Mouse (Mus musculus) heart, embryonic 14.5 days (tissue): ENCODE data around the gene Fcmr. TPM values are rescaled to one million over a fixed set of nuclear protein-coding genes. Genes with fewer than 3 reads are reported as not detected.

Experiments used
- ATAC-seq: fragments of 200-750 bp; cut with Nextera tagmentation; 2 replicates; pipeline ENCODE4 v1.8.0; 2017; ENCODE audit warnings: low read depth, moderate TSS enrichment; ENCODE audit not compliant: insufficient number of reproducible peaks, insufficient read depth, low FRiP score
- H3K27ac ChIP-seq, 2 experiments: fragments of 200-500 bp in 1 of 2; fragments of 300-500 bp in 1 of 2; sonication (generic) in 1 of 2; replicated peaks in 1 of 2; 2 replicates each; pipeline ENCODE4 v1.5.1; 2012 to 2014; ENCODE audit warnings: low read depth in 2 of 2, low read length in 2 of 2, control low read depth in 1 of 2, mild to moderate bottlenecking in 1 of 2, mixed read lengths in 1 of 2; ENCODE audit not compliant: control insufficient read depth in 1 of 2, insufficient read depth in 1 of 2
- H3K27me3 ChIP-seq: fragments of 300-500 bp; sonication (generic); 2 replicates; pipeline ENCODE4 v1.6.1; 2014; ENCODE audit warnings: mild to moderate bottlenecking, low read length, control low read depth; ENCODE audit not compliant: control insufficient read depth, insufficient read depth
- H3K36me3 ChIP-seq: fragments of 300-500 bp; sonication (generic); 2 replicates; pipeline ENCODE4 v1.6.1; 2014; ENCODE audit warnings: mild to moderate bottlenecking, control low read depth, low read length, mixed read lengths; ENCODE audit not compliant: control insufficient read depth, insufficient read depth
- H3K4me1 ChIP-seq, 2 experiments: fragments of 200-500 bp in 1 of 2; fragments of 300-500 bp in 1 of 2; sonication (generic) in 1 of 2; 2 replicates each; pipeline ENCODE4 v1.6.1; 2012 to 2014; ENCODE audit warnings: low read length in 2 of 2, control low read depth in 1 of 2, mixed read lengths in 1 of 2; ENCODE audit not compliant: control insufficient read depth in 2 of 2, insufficient read depth in 2 of 2
- H3K4me2 ChIP-seq: fragments of 300-500 bp; sonication (generic); 2 replicates; pipeline ENCODE4 v1.6.1; 2014; ENCODE audit warnings: mild to moderate bottlenecking, low read length
- H3K4me3 ChIP-seq, 2 experiments: fragments of 200-500 bp in 1 of 2; fragments of 300-500 bp in 1 of 2; sonication (generic) in 1 of 2; 2 replicates each; pipeline ENCODE4 v1.5.1; 2012 to 2014; ENCODE audit warnings: low read length in 2 of 2, mild to moderate bottlenecking in 2 of 2, control low read depth in 1 of 2, low read depth in 1 of 2, moderate library complexity in 1 of 2; ENCODE audit not compliant: control insufficient read depth in 1 of 2, insufficient read depth in 1 of 2
- H3K9ac ChIP-seq: fragments of 300-500 bp; sonication (generic); 2 replicates; pipeline ENCODE4 v1.6.1; 2014; ENCODE audit warnings: mild to moderate bottlenecking, low read length
- H3K9me3 ChIP-seq: fragments of 300-500 bp; sonication (generic); 2 replicates; pipeline ENCODE4 v1.6.1; 2016; ENCODE audit warnings: low read length, control low read depth; ENCODE audit not compliant: control insufficient read depth
- WGBS: fragments of 180-500 bp; shearing (Covaris S2); extraction: QIAGEN DNeasy Blood & Tissue Kit; methylation state at CpG from one replicate; pipeline ENCODE4 v1.1.7; 2014; 5-methylcytosine and 5-hydroxymethylcytosine counted together
- polyA plus RNA-seq: library from polyadenylated mRNA; unstranded; fragments of >200 nt; fragmentation: Nextera tagmentation; extraction: Ambion mirVana; gene quantifications from 2 replicates; pipeline ENCODE4 v1.2.1, GENCODE M21; 2014

Fcmr gene
- polyA plus RNA-seq, 1 experiment from 2014 or later = 4.4 TPM

GRCm38 (mm10) chr1:130844516-130844915 lies 21.0 kb upstream of the Fcmr start:
- Histone ChIP-seq H3K4me3 (no peak overlapping the region), H3K27ac (no peak overlapping the region), H3K9me3 (no peaks in the 10 kb centered on the region), H3K27me3 (no peaks in the 10 kb centered on the region), H3K36me3 (no peaks in the 10 kb centered on the region), H3K4me1 (no peaks in the 10 kb centered on the region), H3K9ac (no peak overlapping the region), H3K4me2 (no peak overlapping the region)
- WGBS = 85% methylated on average over 7 of the region's 7 CpGs
- no peak for ATAC-seq

DNA sequence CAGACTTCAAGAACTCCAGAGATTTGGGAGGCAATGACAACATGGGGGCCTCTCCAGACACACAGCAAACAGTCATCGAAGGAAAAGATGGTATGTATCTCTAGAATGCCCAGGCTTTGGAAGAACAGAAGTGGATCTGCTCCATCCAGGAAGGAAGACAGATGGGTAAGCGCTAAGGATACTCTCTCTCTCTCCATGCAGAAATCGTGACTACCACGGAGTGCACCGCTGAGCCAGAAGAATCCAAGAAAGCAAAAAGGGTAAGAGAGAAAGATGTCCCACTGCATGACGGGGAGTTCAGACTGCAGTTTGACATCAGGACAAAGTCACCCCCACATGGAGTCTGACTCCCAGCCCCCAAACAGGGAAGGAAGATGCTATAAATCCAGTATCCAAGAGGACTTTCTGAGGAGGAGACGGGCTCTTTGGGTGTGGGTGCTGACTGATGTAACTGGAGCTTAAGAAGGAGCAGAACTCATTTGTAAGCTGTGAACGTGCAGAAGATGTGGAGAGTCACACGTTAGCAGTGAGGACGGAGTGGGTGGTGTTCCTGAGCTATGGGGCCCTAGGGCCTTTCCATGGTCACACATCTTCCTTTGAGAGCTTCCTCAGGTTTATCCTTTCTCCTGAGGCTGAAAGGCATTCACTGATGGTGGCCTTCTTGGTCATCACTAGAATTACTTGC lies 15.8 kb upstream of the Fcmr start:
- Histone ChIP-seq H3K4me2 (no peak overlapping the region), H3K9me3 (no peaks in the 10 kb centered on the region), H3K36me3 (no peaks in the 10 kb centered on the region), H3K27ac (no peak overlapping the region), H3K4me3 (no peak overlapping the region), H3K27me3 (no peaks in the 10 kb centered on the region), H3K4me1 (no peaks in the 10 kb centered on the region), H3K9ac (no peak overlapping the region)
- WGBS = 88% methylated on average over 10 of the region's 10 CpGs
- no peak for ATAC-seq

DNA sequence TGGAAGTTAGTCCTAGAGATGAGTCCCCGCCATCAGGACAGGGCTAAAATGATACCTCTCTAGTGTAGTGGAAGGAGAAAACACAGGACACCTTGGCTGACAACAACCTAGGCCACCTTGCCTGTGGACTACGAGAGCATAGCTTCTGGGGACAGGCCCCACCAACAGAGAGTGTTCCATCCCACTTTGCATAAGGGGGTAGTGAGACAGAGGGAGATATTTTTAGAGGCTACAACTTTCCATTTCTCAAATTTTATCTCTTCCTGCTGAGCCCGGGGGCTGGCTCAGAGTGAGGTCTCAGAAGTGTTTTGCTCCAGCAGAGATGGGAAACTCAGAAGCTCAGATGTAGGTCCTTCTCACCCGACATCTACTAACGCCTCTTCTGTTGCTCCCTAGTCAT lies 15.1 kb upstream of the Fcmr start:
- H3K9ac ChIP-seq = no peak overlapping the region
- H3K9me3 ChIP-seq = no peaks in the 10 kb centered on the region
- no peak overlapping the region for H3K27ac ChIP-seq
- no peak overlapping the region for H3K4me2 ChIP-seq
- H3K36me3 ChIP-seq = no peaks in the 10 kb centered on the region
- 46% methylated on average over 5 of the region's 5 CpGs for WGBS
- no peaks in the 10 kb centered on the region for H3K4me1 ChIP-seq
- no peaks in the 10 kb centered on the region for H3K27me3 ChIP-seq
- H3K4me3 ChIP-seq = no peak overlapping the region
- no peak for ATAC-seq

GRCm38 (mm10) chr1:130854819-130855218 lies 10.7 kb upstream of the Fcmr start:
- Histone ChIP-seq H3K4me1 (no peaks in the 10 kb centered on the region), H3K9me3 (no peaks in the 10 kb centered on the region), H3K36me3 (no peaks in the 10 kb centered on the region), H3K27me3 (no peaks in the 10 kb centered on the region), H3K9ac (no peak overlapping the region), H3K4me3 (no peak overlapping the region), H3K27ac (no peak overlapping the region), H3K4me2 (no peak overlapping the region)
- 82% methylated on average over 9 of the region's 9 CpGs for WGBS
- ATAC-seq = no peak

DNA sequence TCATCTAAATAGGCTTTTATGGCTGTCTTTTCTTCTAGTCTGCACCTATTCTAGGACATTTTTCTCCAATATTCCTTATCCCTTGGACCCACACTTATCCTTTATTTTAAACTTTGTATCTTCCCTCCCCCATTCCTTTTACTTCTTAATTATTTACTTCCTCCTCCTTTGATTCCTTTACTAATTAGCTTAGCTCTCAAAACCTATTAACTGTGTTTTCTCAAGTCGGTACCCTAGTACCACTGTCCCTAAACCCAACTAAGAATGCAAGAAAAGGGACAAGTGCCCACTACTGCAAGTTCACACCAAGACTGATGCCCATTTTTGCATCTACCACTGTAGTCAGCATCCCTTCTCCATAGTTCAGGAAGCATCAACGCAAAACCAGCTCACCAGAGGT lies 9.7 kb upstream of the Fcmr start:
- H3K4me2 ChIP-seq = no peak overlapping the region
- no peak overlapping the region for H3K4me3 ChIP-seq
- no peak overlapping the region for H3K9ac ChIP-seq
- no peak overlapping the region for H3K27ac ChIP-seq
- no peaks in the 10 kb centered on the region for H3K27me3 ChIP-seq
- ATAC-seq = no peak
- H3K9me3 ChIP-seq = no peaks in the 10 kb centered on the region
- H3K4me1 ChIP-seq = no peaks in the 10 kb centered on the region
- 75% methylated on average over 2 of the region's 2 CpGs for WGBS
- no peaks in the 10 kb centered on the region for H3K36me3 ChIP-seq

GRCm38 (mm10) chr1:130857456-130857855 lies 8.0 kb upstream of the Fcmr start:
- no peak overlapping the region for H3K4me3 ChIP-seq
- 83% methylated on average over 4 of the region's 4 CpGs for whole genome bisulfite sequencing
- H3K9me3 ChIP-seq = no peaks in the 10 kb centered on the region
- H3K36me3 ChIP-seq = no peaks in the 10 kb centered on the region
- no peaks in the 10 kb centered on the region for H3K4me1 ChIP-seq
- no peak for ATAC-seq
- H3K27ac ChIP-seq = no peak overlapping the region
- H3K9ac ChIP-seq = no peak overlapping the region
- no peaks in the 10 kb centered on the region for H3K27me3 ChIP-seq
- H3K4me2 ChIP-seq = no peak overlapping the region

- no peak overlapping the region for H3K27ac ChIP-seq
- no peaks in the 10 kb centered on the region for H3K27me3 ChIP-seq
- H3K4me3 ChIP-seq = no peak overlapping the region
- WGBS = 70% methylated on average over 4 of the region's 4 CpGs
- no peaks in the 10 kb centered on the region for H3K9me3 ChIP-seq
- no peak for ATAC-seq
- no peak overlapping the region for H3K9ac ChIP-seq
- no peaks in the 10 kb centered on the region for H3K4me1 ChIP-seq
- H3K4me2 ChIP-seq = no peak overlapping the region
- H3K36me3 ChIP-seq = no peaks in the 10 kb centered on the region
Observed at GRCm38 (mm10) chr1:130864238-130864637, 1.2 kb upstream of the Fcmr start.

DNA sequence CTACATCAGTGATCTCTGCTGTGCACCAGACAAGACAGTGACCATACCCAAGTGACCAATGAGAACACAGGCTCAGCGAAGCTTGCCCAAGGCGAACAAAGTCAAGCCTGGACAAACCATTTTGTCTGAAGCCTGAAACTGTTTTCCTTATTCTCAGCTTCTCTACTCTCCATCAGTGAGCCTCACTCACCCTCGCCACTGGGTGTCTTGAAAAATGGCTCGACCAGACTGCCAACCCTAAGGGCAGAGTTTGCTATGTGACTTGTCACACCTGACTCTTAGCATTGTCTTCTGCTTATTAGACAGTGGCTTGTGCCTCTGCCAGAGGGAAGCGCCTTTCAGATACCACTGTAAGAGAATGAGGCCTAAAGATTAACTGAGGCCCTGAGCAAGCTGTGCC lies 728 bp upstream of the Fcmr start:
- Histone ChIP-seq H3K4me2 (no peak overlapping the region), H3K27me3 (no peaks in the 10 kb centered on the region), H3K9me3 (no peaks in the 10 kb centered on the region), H3K36me3 (no peaks in the 10 kb centered on the region), H3K27ac (no peak overlapping the region), H3K4me1 (no peaks in the 10 kb centered on the region), H3K4me3 (no peak overlapping the region), H3K9ac (no peak overlapping the region)
- WGBS = 86% methylated on average over 5 of the region's 5 CpGs
- ATAC-seq = no peak
